Mouse (Mus musculus) c-Kit-negative CD71-positive TER-119-positive erythroid progenitor cells, embryonic 14.5 days (primary cell): ENCODE measurements around the gene Foxa1.

Experiments used
- DNase-seq: peaks from one replicate; pipeline ENCODE4 v3.0.0-alpha.2; 2013; ENCODE audit warnings: low read depth, low spot score

Gene Foxa1

DNA sequence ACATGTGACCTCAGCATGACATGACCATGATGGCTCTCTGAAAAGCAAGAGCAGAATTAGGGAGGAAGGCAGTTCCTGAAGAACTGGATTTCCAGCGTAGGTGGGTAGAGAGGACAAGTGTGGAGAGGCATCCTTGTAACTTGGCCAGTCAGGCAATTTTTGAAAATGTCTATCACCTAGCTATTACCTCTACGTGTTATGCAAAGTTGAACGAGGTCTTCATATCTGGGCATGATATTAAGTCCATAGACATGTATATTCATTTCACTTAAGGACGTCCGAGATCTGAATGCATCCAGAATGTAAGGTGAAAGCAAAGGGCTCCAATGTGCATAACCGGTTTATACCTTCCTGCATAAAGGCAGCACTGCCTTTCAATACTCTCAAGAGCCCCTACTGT is 5.6 kb downstream of the Foxa1 start:
- DNase-seq, result no peak

DNA sequence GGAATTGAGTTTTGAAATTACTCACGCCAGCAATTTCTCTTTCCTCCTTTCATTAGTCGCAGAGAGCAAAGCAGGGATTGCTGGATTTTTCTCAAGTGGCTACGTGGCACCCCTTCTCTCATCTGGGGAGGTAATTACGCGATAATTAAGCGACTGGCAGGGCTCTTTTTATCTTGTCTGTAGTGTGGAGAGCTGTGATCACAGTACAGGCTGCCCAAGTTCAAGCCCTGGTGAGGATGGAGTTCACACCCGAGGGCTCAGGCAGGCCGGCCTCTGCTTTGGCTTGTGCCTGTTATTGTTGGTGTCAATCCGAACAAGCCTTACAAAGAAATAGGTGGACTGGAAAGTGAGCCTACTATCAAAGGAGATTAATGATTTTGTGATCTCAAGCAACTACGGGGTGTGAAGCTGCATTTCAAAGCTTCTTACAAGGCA is 7.1 kb downstream of the Foxa1 start:
- no peak for DNase-seq

DNA sequence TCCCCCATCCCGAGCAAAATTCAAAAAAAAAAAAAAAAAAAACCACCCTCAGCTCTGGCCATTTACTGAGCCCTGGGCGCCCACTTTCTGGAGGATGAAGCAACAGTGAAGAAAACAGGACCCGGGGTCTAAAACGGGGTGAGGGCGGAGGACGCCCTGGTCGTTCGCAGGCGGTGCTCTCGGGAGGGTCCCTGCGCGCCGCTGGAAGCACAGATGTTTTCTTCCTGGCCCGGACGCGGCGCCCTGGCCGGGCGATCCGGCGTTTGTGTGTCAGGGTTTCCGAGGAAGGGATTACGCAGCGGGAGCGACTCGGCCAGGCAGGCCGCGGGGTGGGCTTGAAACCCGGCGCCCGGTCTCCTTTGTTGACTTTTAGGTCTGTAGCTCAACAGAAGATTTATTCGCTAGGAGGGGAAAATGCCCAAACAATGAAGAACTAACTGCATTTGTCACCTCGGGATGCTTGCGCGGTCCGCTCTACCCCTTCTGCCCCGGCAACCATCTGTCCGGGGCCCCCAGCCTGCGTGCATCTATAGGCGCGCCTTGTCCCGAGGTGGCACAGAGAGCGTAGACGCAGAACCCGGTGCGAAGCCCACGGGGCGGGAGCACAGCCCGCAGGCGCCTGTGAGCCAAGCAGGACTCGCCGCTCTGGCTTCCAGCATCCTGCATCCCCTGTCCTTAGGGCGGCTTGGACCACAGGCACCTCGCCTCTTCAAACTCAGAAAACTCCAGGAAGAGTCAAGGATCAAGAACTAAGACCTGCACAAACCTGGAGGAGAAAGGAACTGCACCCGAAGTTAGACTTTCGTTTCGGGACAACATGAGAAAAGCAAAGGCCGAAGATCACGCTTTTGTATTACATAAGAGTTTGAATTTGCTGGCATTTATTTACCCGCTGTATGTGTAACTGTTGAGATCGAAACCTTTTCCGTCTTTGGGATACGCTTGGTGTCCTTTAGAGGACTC is 7.8 kb downstream of the Foxa1 start:
- no peak for DNase-seq

DNA sequence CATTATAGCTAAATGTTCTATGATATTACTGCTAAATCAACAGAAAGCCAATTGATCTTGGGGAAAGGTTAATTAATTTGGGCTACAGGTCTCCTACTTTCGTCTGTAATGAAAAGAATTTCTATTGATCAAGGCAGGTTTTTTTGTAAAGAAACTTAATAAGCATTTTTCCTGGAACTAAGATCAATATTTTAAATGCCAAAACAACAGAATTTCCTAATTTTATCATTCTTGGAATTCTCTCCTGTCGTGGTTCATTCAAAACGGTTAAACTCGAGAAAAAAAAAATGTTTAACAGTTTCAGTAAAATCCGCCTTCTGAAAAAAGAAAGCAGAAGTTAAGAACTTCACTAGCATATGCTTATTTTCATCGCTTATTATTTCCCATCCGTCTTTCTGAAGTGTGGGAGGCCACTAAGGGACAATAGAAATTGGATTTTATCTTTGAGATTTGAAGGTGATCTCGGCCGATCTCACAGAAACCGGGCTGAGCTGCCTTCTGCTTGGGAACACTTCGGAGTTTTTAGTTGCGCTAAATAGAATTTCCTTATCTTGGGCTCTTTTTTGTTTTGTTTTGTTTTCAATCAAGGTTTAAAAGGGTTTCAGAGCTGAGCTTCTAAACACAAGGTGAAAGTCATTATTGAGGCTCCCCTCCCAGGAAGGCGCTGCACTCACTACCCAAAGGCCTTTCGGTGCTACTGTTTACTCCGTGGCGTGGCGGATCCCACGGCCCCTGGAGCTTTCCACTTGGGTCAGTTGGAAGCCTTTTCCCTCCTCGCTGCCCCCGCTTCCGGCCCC is 8.7 kb downstream of the Foxa1 start:
- no peak for DNase-seq

DNA sequence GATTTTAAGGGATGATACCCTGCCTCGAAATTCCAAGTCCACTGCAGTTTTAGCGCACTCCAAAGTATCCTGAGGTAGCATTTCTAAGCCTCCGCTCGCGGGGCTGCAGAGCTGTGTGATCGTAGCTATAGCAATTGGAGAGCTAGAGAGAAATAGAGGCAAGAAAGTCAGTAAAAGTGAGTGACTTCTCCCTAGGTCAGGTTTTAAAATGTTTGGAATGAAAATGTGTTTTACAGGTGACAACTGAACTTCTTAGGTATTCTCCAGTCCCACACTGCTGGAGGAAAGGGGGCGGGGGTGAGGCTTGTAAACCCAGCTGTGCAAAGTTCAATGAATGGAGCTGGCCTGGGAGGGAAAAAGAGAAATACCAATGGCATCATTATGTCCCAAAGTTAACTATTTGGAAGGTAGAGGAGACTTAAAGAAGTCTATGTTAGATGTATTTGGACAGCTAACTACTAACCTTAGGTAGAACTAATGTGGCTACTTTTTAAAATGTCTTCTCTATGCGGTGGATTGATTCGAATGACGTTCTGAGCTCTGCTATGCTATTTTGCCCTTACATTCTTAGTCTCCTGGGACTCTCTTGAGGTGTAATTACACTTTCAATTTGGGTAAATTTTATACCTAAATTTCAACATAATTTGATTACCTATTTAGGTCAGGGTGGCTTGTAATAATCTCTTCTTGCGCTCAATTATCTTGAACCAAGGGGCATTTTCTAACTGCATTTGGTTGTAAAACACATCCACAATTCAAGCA is 9.6 kb downstream of the Foxa1 start:
- DNase-seq, result no peak

DNA sequence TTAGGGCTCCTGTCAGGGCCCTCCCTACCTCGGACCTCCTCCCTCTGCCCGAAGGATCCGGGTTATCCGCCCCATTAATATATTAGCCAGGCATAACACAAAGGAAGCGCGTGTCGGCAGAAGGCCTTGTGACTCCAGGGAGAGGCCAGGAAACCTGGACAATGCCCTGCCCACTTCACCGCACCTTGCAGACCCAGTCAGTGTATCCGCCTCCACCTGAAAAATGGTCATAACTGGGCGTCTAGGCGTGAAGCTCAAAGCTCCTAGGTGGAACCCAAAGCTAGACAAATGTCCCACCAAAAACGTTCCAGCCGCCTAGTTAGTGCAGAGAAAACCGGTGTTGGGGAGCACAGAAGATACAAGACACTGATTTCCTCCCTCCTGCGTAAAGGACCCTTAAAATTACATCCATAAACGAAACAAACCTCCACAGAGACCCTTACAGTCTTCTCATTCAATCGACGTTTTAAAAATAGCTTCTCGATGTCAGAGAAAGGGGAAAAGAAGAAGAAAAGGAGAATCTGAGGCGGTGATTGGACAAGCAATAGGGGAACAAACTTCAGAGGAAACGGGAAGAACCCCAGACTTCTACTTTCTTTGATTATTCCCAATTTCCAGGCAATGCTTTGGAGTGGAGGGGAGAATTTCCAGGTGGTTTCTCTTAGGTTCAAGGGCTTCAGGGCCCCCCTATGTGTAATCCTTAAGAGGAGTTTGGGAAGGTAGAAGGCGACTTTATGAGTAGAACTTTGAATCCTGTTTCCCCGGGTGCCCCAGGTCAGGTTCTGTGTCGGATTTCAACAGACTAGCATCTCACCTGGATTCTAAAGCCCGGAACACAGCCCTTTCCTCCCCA is 10.4 kb downstream of the Foxa1 start:
- DNase-seq, result no peak

DNA sequence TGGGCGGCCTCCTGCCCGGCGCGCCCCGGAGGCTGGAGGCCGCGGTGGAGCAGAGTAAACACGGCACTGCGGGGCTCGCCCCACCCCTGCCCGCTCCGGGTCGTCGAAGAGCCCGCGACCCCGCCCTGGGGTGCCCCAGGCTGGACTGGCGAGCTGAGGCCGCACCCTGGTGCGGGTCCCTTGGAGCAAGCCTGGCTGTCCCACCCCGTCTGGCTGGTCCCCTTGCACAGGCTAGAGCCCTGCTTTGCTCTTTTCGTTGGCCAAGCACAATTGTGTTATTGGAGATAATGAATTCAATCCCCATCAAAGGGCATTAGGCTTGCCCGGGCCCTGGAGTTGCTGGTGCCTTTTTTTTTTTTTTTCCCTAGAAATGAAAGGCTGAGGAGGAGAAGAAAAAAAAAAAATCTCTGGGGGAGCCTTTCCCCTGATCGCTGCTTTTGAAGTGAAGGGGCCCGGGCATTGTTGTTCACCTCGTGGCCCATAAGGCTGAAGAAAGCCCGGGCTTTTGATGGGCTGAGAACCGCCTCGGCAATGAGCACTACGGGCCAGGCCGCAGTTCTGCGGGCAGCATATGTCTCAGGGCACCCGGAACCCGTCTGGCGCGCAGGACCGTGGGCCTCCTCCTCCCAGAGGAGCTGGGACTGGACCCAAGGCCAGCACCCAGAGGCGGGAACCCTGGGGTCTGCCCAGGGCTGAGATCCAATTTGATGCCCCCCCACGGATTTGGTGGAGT is 11.7 kb downstream of the Foxa1 start:
- DNase-seq, result no peak

DNA sequence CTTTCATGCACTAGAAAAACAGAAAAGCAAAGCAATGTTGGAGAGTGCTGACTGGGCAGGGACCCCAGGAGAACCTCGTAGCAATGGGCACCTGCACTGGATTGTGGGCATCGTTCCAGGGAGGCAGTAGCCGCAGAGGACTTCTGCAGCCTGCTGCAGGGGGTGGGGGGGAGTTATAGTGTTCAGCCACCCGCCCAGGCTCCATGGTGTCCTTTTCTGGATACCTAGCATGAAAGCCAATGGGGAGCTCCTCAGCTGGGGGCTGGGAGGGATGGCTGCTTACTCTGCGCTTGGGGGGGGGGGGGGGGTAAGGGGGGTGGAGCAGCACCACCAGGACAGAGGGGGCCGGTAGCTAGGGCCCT is 12.2 kb downstream of the Foxa1 start:
- no peak for DNase-seq

DNA sequence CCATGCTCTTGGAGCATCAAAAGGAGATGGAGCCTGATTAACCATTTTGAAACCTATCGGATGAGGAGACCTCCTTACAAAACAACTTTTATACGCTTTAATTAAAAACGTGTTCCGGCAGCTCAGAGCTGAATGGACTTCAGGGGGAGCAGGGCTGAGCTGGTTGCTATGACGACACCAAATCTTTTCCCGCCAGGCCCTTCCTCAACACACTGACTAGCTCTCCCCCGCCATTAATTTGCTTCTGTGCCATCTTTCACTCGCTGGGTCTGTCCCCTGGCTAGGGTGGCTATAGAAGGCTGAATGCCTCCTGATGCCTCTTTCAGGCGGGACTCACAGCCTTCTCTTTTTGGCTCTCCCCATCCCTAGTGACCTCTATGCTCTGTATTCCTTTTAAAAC is 16.2 kb downstream of the Foxa1 start:
- no peak for DNase-seq

DNA sequence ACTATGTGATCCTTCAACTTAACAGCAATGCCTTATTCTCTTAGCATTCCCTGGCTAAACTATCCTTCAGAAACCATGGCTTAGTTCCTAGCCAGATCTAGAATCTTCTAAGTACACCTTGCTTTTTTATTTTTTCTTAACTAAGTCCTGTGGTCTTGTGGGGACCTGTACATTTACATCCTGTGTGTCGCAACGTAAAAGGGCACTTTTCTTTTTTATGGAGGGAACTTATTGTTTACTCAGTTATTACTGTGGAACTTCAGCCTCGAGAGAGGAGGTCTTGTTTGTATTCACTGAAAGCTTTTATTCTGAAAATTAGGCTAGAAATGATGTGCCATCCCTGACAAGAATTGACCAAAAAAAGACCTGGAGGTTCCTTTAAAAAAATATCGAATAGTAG is 18.4 kb downstream of the Foxa1 start:
- no peak for DNase-seq

DNA sequence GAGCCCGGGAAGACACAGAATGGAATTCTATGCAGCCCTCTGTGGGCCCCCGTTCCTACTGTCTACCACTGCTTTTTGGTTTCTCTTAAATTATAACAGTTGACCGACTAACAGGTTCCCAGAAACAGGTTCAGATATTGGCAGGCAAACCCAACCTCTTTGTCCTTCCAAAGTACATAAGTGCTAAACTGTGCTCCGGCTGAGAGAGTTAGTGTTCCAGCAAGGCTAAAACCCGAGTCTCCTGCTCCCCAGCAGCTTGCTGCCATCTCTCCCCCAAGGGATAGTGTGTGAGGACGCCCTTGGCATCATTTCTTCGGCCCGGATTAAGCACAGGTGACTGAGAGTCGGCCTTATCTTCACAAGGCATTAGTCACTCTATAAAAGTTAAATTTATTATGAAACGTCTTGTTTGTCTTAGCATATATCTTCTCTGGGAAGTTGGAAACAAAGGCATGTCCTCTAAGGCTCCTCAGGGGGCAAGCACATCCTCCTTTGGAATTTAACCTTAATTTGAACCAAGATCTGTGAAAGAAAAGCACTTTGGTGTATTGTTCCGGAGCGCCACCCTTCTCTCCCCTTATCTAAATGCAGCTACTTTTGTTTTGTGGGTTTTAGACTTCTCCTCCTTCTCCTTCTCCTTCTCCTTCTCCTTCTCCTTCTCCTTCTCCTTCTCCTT is 30.9 kb downstream of the Foxa1 start:
- no peak for DNase-seq

DNA sequence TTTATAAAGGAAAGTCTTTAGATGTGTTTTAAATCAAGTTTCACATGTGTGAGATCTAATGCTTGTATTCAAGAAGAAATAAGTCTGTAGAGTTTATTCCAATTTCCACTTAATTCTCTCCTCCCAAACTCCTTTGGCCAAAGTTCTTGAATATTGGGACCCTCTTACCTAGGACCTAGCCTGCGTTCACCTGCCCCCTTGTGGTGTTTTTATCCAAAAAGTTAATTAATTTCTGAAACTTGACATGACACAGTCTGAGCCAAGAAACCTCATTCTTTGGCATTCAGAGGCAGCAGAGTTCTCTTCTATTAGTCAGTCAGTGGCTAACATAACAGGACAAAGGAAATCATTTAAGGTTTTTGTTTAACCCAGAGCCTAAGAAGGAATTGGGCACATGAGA is 32.2 kb downstream of the Foxa1 start:
- DNase-seq, result no peak

DNA sequence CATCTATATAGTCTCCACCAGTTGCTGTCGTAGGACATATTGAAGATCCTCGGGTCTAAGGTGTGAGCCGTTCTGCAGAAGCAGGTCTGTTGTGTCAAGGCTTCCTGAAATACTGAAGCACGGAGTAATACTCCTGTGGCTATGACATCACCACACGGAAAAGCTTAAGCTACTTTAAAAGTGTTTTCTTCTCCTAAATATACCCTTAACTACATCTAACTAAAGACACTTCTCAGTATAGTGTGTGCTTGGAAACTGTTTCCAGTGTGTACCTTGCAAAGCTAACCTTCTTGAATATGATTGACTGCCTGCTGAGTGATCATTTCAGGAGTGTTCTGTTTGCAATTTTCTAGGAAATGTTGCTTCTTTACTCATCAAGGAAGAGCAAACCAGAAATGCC is 35.2 kb downstream of the Foxa1 start:
- DNase-seq, result no peak

DNA sequence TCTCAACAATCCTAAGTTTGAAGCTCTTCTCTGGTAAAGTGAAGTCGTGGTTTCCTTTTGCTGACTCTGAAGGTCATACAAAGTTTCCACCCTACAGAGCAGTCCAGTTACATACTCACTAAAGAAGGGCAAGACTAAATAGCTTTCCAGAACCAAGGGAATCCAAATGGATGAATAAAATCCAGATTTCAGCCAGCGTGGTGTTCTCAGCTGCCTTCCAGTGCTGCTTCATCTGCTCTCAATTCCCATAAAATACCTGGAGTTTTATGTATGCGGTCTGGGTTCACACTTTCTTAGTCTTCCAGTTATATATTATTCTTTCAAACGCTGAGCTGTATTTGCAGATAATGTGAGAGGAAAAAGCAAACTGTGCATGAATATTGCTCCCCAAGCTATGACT is 35.6 kb downstream of the Foxa1 start:
- no peak for DNase-seq

DNA sequence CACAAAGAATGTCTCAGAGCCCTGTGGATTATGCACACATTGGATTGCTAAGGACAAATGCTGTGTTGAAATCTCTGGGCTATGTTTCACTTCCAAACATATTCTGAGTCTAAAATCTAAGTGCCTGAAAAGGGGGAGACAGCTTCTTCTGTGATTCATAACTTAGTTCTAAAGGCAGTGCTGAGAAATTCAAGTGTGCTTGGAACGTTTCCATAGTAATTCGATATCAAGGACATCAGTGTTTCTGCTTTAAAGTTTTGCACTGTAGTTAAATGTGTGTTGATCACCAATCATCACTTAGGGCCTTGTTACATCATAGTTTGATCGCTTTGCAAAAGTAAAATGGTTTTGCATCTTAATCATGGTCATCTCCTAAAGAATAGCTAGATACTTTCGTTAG is 37.0 kb downstream of the Foxa1 start:
- no peak for DNase-seq

DNA sequence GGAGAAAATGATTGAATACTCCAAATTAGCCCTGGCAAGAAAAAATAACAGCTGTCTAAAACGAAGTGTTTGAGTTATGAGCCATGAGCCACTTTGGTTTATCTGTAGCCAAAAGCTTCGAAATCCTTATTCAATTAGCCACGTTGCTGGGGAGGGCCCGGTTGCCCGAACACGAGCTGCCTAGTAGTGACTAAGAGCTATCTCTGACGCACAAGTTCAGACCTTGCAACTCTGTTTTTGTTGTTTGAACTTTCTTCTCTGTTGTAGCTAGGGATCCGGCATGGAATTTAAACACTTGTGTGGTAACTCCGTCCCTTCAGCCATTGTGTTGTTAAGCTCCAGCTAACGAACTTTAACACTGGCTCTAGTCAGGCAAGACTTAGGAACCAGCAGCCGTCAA is 37.8 kb downstream of the Foxa1 start:
- no peak for DNase-seq

DNA sequence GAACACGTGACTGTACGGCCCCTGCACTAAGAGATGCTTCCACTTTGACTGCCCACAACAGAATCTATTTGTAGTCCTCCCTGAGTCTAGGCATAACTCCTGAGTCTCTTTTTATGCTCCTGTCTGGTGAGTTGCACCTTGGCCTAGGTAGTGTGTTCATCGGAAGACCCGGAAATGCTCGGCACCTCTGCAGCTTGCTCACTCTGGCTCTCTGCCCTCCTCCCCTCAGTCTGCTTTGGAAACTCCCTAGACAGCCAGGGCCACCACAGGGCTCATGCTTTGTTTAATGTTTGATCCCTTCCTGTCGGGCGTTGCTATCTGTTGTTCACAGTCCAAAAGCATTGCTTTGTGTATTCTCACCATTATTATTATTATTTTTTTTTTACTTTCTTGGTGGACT is 41.4 kb downstream of the Foxa1 start:
- DNase-seq, result no peak

DNA sequence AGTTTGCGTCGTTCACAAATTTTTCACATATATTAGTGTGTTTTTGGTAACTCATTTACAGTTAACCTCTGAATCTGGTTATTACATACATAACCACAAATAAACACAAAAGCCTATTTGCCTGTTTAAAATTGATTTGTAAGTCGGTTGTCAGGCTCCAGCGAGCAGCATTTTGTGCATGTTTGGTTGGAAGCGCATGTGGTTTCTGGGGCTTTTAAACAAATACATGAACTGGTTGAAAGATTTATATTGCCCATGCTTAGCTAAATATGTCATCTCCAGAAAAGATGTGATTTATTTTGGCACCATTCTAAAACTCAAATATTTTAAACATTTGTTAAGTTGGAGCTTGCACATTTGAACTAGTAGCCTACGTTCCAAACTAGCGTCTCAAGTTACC is 46.5 kb downstream of the Foxa1 start:
- no peak for DNase-seq

DNA sequence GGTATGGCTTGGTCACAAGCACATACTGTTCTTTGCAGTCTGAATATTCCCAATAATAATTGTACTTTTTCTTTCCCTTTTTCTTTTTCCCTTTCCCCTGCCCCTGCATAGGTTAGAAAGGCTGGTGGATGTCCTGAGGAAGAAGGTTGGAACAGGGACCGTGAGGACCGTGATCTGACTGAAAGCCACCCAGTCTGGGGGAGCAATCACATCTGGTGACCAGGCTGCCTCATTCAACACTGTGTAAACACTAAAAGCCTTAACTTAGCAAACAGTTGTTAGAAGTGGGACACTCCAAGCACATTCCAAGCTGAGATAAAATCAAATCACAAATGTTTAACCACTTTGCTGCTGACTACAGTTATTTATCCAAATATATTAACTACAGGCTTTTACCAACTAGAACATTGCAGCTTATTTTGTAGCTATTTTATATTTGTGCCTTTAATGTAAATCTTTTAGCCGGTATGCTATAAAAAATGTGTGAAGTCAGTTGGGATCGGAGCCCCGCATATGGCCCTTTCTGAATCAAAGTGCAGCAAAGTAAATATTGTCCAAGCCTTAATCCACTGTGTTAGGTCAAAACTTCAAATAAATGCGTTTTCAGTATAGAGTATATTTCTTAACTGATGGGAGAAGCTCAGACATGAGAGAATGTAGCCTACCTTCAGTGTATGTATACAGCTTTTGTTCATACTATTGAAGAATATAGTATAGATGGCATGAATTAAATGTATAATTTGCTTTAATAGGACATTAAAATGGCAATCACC is 50.2 kb downstream of the Foxa1 start:
- DNase-seq, result no peak
